Mouse (Mus musculus): ENCODE measurements around the gene Klf6.

DNA sequence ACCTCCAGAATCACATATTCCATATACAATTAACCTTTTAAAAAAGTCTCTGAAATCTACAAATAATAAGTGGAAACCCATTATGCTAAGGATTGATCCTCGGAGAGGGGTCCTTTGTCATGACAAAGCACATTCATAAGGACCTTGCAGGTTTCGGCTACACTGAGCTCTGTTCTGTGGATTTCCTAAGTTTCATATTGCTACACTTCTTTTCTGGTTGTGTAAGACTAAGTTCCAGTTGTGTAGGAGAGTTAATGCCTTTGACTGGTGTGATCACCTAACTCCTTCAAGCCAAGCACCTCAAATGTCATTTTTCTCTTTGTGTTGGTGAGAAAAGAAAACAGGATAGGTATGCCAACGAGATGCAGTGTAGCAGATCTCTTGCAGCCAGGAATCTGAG, 12.4 kb downstream of the Klf6 start:
- TF ChIP-seq POLR2A (IDR thresholded peaks at IDR 0.05; ENCODE audit: control insufficient read depth, low read depth, low read length) (no peak), CTCF (IDR thresholded peaks at IDR 0.05; ENCODE audit: control insufficient read depth, insufficient read depth, insufficient replicate concordance, low read depth, low read length) (no peak)

All from testis, adult 2 months (tissue).